Mouse (Mus musculus) neural tube, embryonic 12.5 days (tissue): ENCODE results near the gene Ppp4r3b. TPM values are rescaled to one million over a fixed set of nuclear protein-coding genes. Genes with fewer than 3 reads are reported as not detected.

Experiments
- ATAC-seq: fragments of 200-750 bp; cut with Nextera tagmentation; 2 replicates; pipeline ENCODE4 v1.8.0; 2017; ENCODE audit warnings: low read depth, mild to moderate bottlenecking, moderate TSS enrichment, moderate library complexity; ENCODE audit not compliant: low FRiP score
- H3K27ac ChIP-seq: fragments of 300-500 bp; sonication (generic); 2 replicates; pipeline ENCODE4 v1.5.1; 2016
- H3K27me3 ChIP-seq: fragments of 300-500 bp; sonication (generic); replicated peaks from 2 replicates; pipeline ENCODE4 v1.6.1; 2016; ENCODE audit warnings: mild to moderate bottlenecking
- H3K36me3 ChIP-seq: fragments of 300-500 bp; sonication (generic); 2 replicates; pipeline ENCODE4 v1.6.1; 2016; ENCODE audit warnings: mild to moderate bottlenecking
- H3K4me1 ChIP-seq: fragments of 300-500 bp; sonication (generic); 2 replicates; pipeline ENCODE4 v1.6.1; 2016
- H3K4me2 ChIP-seq: fragments of 300-500 bp; sonication (generic); replicated peaks from 2 replicates; pipeline ENCODE4 v1.6.1; 2016; ENCODE audit warnings: mild to moderate bottlenecking
- H3K4me3 ChIP-seq: fragments of 300-500 bp; sonication (generic); 2 replicates; pipeline ENCODE4 v1.5.1; 2016
- H3K9ac ChIP-seq: fragments of 300-500 bp; sonication (generic); 2 replicates; pipeline ENCODE4 v1.6.1; 2016; ENCODE audit warnings: mild to moderate bottlenecking
- H3K9me3 ChIP-seq: fragments of 300-500 bp; sonication (generic); 2 replicates; pipeline ENCODE4 v1.6.1; 2016; ENCODE audit warnings: mild to moderate bottlenecking
- WGBS: fragments of 180-500 bp; shearing (Covaris S2); methylation state at CpG from one replicate; pipeline ENCODE4 v1.1.7; 2016; 5-methylcytosine and 5-hydroxymethylcytosine counted together
- polyA plus RNA-seq: library from polyadenylated mRNA; unstranded; fragments of >200 nt; fragmentation: Nextera tagmentation; extraction: Ambion mirVana; gene quantifications from 2 replicates; pipeline ENCODE4 v1.2.1, GENCODE M21; 2016

Gene Ppp4r3b
- polyA plus RNA-seq: 87.8 and 92.5 TPM in 2 replicates

DNA sequence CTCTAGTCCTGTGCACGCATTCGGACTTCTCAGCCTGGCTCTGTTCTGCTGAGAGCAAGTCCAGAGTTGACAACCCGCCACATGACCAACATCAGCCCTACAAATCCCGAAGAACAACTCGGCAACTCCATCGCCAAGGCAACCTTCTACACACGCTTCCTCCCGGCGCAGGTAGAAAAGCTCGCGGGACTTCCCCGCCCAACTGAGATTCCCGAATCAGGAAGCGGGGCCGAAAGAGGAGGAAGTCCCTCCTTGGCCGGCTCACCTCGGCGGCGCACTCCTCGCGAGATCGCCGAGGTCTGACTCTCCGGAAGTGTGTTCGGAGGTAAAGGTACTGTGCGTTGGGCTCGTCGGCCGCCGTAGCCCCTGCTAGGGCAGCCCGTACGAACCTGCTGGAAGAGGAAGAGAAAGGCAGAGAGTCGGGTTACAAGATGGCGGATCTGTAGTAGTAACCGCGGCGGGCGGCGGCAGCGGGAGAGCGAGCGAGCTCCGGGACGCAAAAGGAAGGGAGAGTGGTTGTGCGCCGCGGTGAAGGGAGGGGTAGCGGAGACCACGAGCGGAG is at the start of gene Ppp4r3b:
Gene Ppp4r3b, plus strand, starts transcription at position 328 of the 562 bp plus-strand sequence.
- Histone ChIP-seq H3K9me3 (no peaks in the 10 kb centered on the region), H3K4me1 (peaks cover 11% of the 10 kb centered on the region), H3K27me3 (no peaks in the 10 kb centered on the region), H3K9ac (peak within 1 kb of the TSS; percentile 92), H3K36me3 (no peaks in the 10 kb centered on the region), H3K4me2 (peak within 1 kb of the TSS; percentile 84), H3K4me3 (peak within 1 kb of the TSS; percentile 87), H3K27ac (peak within 1 kb of the TSS; percentile 82)
- peak; percentile 98 for ATAC-seq
- under 1% methylated on average over 50 of the region's 50 CpGs for WGBS

- WGBS: 67% methylated on average over 11 of the region's 11 CpGs
- Histone ChIP-seq H3K27ac (no peak overlapping the region), H3K36me3 (peaks cover 11% of the 10 kb centered on the region), H3K4me3 (peak overlapping the region; percentile 82), H3K4me1 (peaks cover 4% of the 10 kb centered on the region; the same call in 1 of the 2 replicates), H3K9me3 (no peaks in the 10 kb centered on the region), H3K27me3 (no peaks in the 10 kb centered on the region), H3K4me2 (peak overlapping the region; percentile 75), H3K9ac (peak overlapping the region; percentile 81; the same call in 1 of the 2 replicates)
- peak; percentile 74 for ATAC-seq
Measured at GRCm38 (mm10) chr11:29129862-29130384, 42.8 kb upstream of the Ppp4r3b start.

- Histone ChIP-seq H3K36me3 (peaks cover 13% of the 10 kb centered on the region), H3K27ac (no peak within 1 kb of the TSS), H3K9me3 (no peaks in the 10 kb centered on the region), H3K4me2 (peak within 1 kb of the TSS; percentile 75), H3K9ac (peak within 1 kb of the TSS; percentile 81), H3K4me1 (peaks cover 4% of the 10 kb centered on the region; the same call in 1 of the 2 replicates), H3K4me3 (peak within 1 kb of the TSS; percentile 82), H3K27me3 (no peaks in the 10 kb centered on the region)
- ATAC-seq: peak; percentile 100
- 7% methylated on average over 50 of the region's 50 CpGs for WGBS
Measured at GRCm38 (mm10) chr11:29130385-29131355, 42.0 kb upstream of the Ppp4r3b start, which contains the start of gene Pnpt1. Gene Pnpt1 (plus strand): TSS chr11:29130744.

DNA sequence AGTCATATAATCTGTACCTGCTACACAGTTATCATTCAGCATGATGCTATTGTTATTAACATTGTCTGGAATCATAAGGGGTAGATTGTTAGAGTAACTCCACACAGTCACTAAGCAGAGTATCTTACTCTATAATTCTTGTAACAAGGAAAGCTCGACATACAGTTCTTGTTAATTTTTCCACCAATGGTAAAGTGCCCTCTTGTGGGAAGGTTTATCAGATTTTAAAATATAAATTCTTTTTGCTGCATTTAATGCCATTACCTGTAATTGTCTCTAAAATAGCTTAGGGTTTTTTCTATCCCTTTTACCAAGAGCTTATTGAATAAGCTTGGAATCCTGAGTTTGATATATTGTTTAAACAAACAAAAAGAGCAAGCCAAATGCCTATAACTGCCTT is 32.0 kb upstream of the Ppp4r3b start:
- Histone ChIP-seq H3K27ac (no peak overlapping the region), H3K36me3 (peaks cover 28% of the 10 kb centered on the region), H3K4me2 (no peak overlapping the region), H3K9ac (no peak overlapping the region), H3K4me1 (no peaks in the 10 kb centered on the region), H3K4me3 (no peak overlapping the region), H3K9me3 (no peaks in the 10 kb centered on the region), H3K27me3 (no peaks in the 10 kb centered on the region)
- WGBS: 88% methylated on average over 1 of the region's 1 CpGs
- ATAC-seq: no peak

- H3K27me3 ChIP-seq: no peaks in the 10 kb centered on the region
- no peak overlapping the region for H3K9ac ChIP-seq
- WGBS: 85% methylated on average over 2 of the region's 2 CpGs
- no peak overlapping the region for H3K27ac ChIP-seq
- no peaks in the 10 kb centered on the region for H3K4me1 ChIP-seq
- no peaks in the 10 kb centered on the region for H3K9me3 ChIP-seq
- no peak overlapping the region for H3K4me2 ChIP-seq
- H3K36me3 ChIP-seq: peaks cover 29% of the 10 kb centered on the region
- no peak for ATAC-seq
- H3K4me3 ChIP-seq: no peak overlapping the region
Measured at GRCm38 (mm10) chr11:29148901-29149300, 23.8 kb upstream of the Ppp4r3b start.

DNA sequence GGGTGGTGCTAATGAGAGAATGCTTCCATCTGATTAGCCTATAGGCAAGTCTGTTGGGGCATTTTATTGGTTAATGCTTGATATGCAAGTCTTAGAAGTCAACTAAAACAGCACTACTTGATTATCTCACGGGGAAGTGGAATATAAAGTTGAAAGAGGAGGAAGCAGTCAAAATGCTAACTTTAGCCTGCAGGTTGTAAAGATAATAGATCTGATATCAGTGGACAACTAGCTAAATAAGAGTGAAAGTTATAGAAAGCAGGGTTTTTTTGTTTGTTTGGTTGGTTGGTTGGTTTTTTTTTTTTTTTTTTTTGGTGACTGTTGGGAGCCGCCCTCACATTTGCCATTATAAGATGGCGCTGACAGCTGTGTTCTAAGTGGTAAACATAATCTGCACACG is 9.1 kb upstream of the Ppp4r3b start:
- Histone ChIP-seq H3K36me3 (peaks cover 23% of the 10 kb centered on the region; the same call in 1 of the 2 replicates), H3K27ac (no peak overlapping the region), H3K4me3 (no peak overlapping the region), H3K4me2 (no peak overlapping the region), H3K9ac (no peak overlapping the region), H3K27me3 (no peaks in the 10 kb centered on the region), H3K9me3 (no peaks in the 10 kb centered on the region), H3K4me1 (no peaks in the 10 kb centered on the region)
- 95% methylated on average over 4 of the region's 4 CpGs for WGBS
- no peak for ATAC-seq

DNA sequence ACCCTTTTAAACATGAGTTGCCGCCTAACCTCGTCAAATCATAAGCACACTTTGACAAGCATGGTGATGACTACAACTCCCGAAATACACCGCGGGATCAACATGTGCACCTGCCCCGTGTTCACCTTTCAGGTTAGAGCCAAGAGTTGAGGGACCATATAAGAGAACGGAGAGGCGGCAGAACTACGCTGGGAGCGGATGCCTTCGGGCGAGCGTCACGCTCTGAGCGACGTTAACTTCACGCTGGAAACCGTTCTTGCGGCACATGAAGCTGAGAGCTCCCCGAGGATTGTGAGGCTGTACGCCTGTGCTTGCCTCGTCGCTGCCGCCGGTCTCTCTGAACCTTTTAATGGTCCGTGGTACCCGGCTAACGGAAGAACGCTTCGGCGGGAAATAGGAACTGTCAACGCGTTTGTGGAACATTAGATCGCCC is 715 bp upstream of the Ppp4r3b start:
- peak; percentile 46 for ATAC-seq
- H3K27ac ChIP-seq: 0 out of 2 replicates have a peak overlapping the region, but pooled peaks have one; percentile 3
- peak overlapping the region; percentile 87 for H3K4me3 ChIP-seq
- no peaks in the 10 kb centered on the region for H3K27me3 ChIP-seq
- H3K4me2 ChIP-seq: peak overlapping the region; percentile 84
- H3K9me3 ChIP-seq: no peaks in the 10 kb centered on the region
- WGBS: under 1% methylated on average over 34 of the region's 34 CpGs
- H3K4me1 ChIP-seq: peaks cover 11% of the 10 kb centered on the region
- no peaks in the 10 kb centered on the region for H3K36me3 ChIP-seq
- peak overlapping the region; percentile 92 for H3K9ac ChIP-seq

DNA sequence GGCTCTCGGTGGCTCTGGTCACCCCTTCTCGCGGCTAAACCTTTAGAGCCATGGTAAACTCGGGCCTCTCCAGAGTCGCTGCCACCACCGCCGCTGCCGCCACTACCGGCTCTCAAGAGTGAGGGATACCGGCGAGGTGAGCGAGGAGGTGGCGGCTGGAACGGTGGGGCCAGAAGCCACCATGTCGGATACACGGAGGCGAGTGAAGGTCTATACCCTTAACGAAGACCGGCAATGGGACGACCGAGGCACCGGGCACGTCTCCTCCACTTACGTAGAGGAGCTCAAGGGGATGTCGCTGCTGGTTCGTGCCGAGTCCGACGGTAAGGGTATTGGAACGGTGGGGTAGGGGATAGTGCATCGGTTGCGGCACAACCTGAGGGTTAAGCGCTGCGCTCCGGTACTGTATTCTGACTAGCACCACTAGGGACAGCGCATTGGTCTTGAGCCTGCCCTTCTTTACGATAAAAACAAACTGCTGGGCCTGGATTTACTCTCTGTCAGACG is 488 bp downstream of the Ppp4r3b start:
- under 1% methylated on average over 38 of the region's 38 CpGs for WGBS

GRCm38 (mm10) chr11:29173706-29174436 is 1.2 kb downstream of the Ppp4r3b start:
- peak overlapping the region; percentile 87 for H3K4me3 ChIP-seq
- no peaks in the 10 kb centered on the region for H3K9me3 ChIP-seq
- H3K27ac ChIP-seq: 0 out of 2 replicates have a peak overlapping the region, but pooled peaks have one; percentile 82
- H3K36me3 ChIP-seq: no peaks in the 10 kb centered on the region
- no peak for ATAC-seq
- H3K27me3 ChIP-seq: no peaks in the 10 kb centered on the region
- peak overlapping the region; percentile 84 for H3K4me2 ChIP-seq
- H3K9ac ChIP-seq: peak overlapping the region; percentile 92
- WGBS: 6% methylated on average over 13 of the region's 13 CpGs
- H3K4me1 ChIP-seq: peaks cover 11% of the 10 kb centered on the region

More for the DNA sequence above, 488 bp downstream of the Ppp4r3b start:
- peak; percentile 82 for ATAC-seq
- H3K27ac ChIP-seq: peak overlapping the region; percentile 82
- peak overlapping the region; percentile 84 for H3K4me2 ChIP-seq
- no peaks in the 10 kb centered on the region for H3K9me3 ChIP-seq
- H3K4me1 ChIP-seq: peaks cover 11% of the 10 kb centered on the region
- H3K36me3 ChIP-seq: no peaks in the 10 kb centered on the region
- peak overlapping the region; percentile 92 for H3K9ac ChIP-seq
- peak overlapping the region; percentile 87 for H3K4me3 ChIP-seq
- H3K27me3 ChIP-seq: no peaks in the 10 kb centered on the region

DNA sequence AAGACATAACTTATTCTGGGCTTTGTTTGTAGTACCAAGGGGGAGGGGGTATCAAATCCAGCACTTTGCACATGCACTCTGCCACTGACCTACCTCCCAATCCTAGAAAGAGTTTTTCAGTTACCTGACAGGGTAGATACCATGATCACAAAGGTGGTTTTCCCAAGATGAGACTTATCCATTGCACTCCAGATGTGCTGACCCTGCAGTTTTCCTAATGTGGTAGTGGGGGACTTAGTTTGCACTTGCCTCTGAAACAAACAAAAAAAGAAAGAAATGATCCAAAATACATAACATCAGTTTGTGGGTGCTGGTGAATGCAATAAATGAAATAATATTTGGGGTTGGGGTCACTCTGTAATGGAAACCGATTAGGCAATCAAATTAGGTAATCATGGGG is 6.6 kb downstream of the Ppp4r3b start:
- H3K27ac ChIP-seq: no peak overlapping the region
- ATAC-seq: no peak
- peaks cover 14% of the 10 kb centered on the region for H3K36me3 ChIP-seq
- H3K9me3 ChIP-seq: no peaks in the 10 kb centered on the region
- H3K4me2 ChIP-seq: no peak overlapping the region
- no peak overlapping the region for H3K4me3 ChIP-seq
- no peak overlapping the region for H3K9ac ChIP-seq
- 96% methylated on average over 1 of the region's 1 CpGs for WGBS
- no peaks in the 10 kb centered on the region for H3K27me3 ChIP-seq
- H3K4me1 ChIP-seq: no peaks in the 10 kb centered on the region

GRCm38 (mm10) chr11:29180657-29181056 is 8.0 kb downstream of the Ppp4r3b start:
- peaks cover 19% of the 10 kb centered on the region for H3K36me3 ChIP-seq
- no peak for ATAC-seq

More at GRCm38 (mm10) chr11:29180657-29181056, 8.0 kb downstream of the Ppp4r3b start:
- Histone ChIP-seq H3K4me3 (no peak overlapping the region), H3K9me3 (no peaks in the 10 kb centered on the region), H3K27me3 (no peaks in the 10 kb centered on the region), H3K9ac (no peak overlapping the region), H3K4me1 (no peaks in the 10 kb centered on the region), H3K4me2 (no peak overlapping the region), H3K27ac (no peak overlapping the region)
- 90% methylated on average over 3 of the region's 3 CpGs for WGBS
